Mouse (Mus musculus) midbrain, embryonic 16.5 days (tissue): ENCODE results near the gene Reln. TPM values are rescaled to one million over a fixed set of nuclear protein-coding genes. Genes with fewer than 3 reads are reported as not detected.

Source experiments
- ATAC-seq: fragments of 200-750 bp; cut with Nextera tagmentation; 2 replicates; pipeline ENCODE4 v1.8.0; 2017; ENCODE audit warnings: moderate TSS enrichment
- H3K27ac ChIP-seq: fragments of 300-500 bp; sonication (generic); 2 replicates; pipeline ENCODE4 v1.5.1; 2014; ENCODE audit warnings: mild to moderate bottlenecking, low read length, mixed read lengths
- H3K27me3 ChIP-seq: fragments of 300-500 bp; sonication (generic); 2 replicates; pipeline ENCODE4 v1.6.1; 2014; ENCODE audit warnings: low read depth, low read length, mixed read lengths; ENCODE audit not compliant: control insufficient read depth, insufficient read depth
- H3K36me3 ChIP-seq: fragments of 300-500 bp; sonication (generic); 2 replicates; pipeline ENCODE4 v1.6.1; 2014; ENCODE audit warnings: mild to moderate bottlenecking, low read length, moderate library complexity, mixed read lengths; ENCODE audit not compliant: control insufficient read depth, insufficient read depth
- H3K4me1 ChIP-seq: fragments of 300-500 bp; sonication (generic); 2 replicates; pipeline ENCODE4 v1.6.1; 2014; ENCODE audit warnings: mild to moderate bottlenecking, low read length, mixed read lengths; ENCODE audit not compliant: control insufficient read depth, insufficient read depth
- H3K4me2 ChIP-seq: fragments of 300-500 bp; sonication (generic); 2 replicates; pipeline ENCODE4 v1.6.1; 2014; ENCODE audit warnings: mild to moderate bottlenecking, low read length, mixed read lengths
- H3K4me3 ChIP-seq: fragments of 300-500 bp; sonication (generic); 2 replicates; pipeline ENCODE4 v1.5.1; 2014; ENCODE audit warnings: low read depth, mild to moderate bottlenecking, low read length, moderate library complexity, mixed read lengths
- H3K9ac ChIP-seq: fragments of 300-500 bp; sonication (generic); 2 replicates; pipeline ENCODE4 v1.6.1; 2014; ENCODE audit warnings: low read depth, low read length, mixed read lengths
- H3K9me3 ChIP-seq: fragments of 300-500 bp; sonication (generic); replicated peaks from 2 replicates; pipeline ENCODE4 v1.6.1; 2014; ENCODE audit warnings: mild to moderate bottlenecking, low read length, mixed read lengths; ENCODE audit not compliant: control insufficient read depth, poor library complexity, severe bottlenecking
- WGBS: fragments of 180-500 bp; shearing (Covaris S2); extraction: QIAGEN DNeasy Blood & Tissue Kit; methylation state at CpG from one replicate; pipeline ENCODE4 v1.1.7; 2014; 5-methylcytosine and 5-hydroxymethylcytosine counted together
- polyA plus RNA-seq: library from polyadenylated mRNA; unstranded; fragments of >200 nt; fragmentation: Nextera tagmentation; extraction: Ambion mirVana; gene quantifications from 2 replicates; pipeline ENCODE4 v1.2.1, GENCODE M21; 2015

The Reln gene
- polyA plus RNA-seq, 1 experiment from 2014 or later: 39.5 TPM

GRCm38 (mm10) chr5:22093157-22093865 lies 251.2 kb downstream of the Reln start:
- H3K9ac ChIP-seq: no peak overlapping the region
- H3K27ac ChIP-seq: 0 out of 2 replicates have a peak overlapping the region, but pooled peaks have one; percentile 42
- H3K4me1 ChIP-seq: peaks cover 2% of the 10 kb centered on the region
- 40% methylated on average over 9 of the region's 9 CpGs for WGBS
- H3K4me2 ChIP-seq: no peak overlapping the region
- peak; percentile 58; the same call in 1 of the 2 replicates for ATAC-seq
- H3K9me3 ChIP-seq: no peaks in the 10 kb centered on the region
- H3K36me3 ChIP-seq: no peaks in the 10 kb centered on the region
- H3K27me3 ChIP-seq: no peaks in the 10 kb centered on the region
- H3K4me3 ChIP-seq: no peak overlapping the region

- no peak overlapping the region for H3K4me3 ChIP-seq
- no peak overlapping the region for H3K9ac ChIP-seq
- no peaks in the 10 kb centered on the region for H3K27me3 ChIP-seq
- H3K4me2 ChIP-seq: no peak overlapping the region
- 44% methylated on average over 6 of the region's 6 CpGs for WGBS
- H3K27ac ChIP-seq: no peak overlapping the region
- ATAC-seq: no peak
- H3K36me3 ChIP-seq: no peaks in the 10 kb centered on the region
- H3K4me1 ChIP-seq: no peaks in the 10 kb centered on the region
- H3K9me3 ChIP-seq: no peaks in the 10 kb centered on the region
These were observed 264.0 kb downstream of the Reln start for GRCm38 (mm10) chr5:22080468-22080986.

- 45% methylated on average over 5 of the region's 5 CpGs for WGBS
- no peak for ATAC-seq
- H3K27ac ChIP-seq: no peak overlapping the region
- H3K36me3 ChIP-seq: no peaks in the 10 kb centered on the region
- no peak overlapping the region for H3K4me2 ChIP-seq
- no peaks in the 10 kb centered on the region for H3K9me3 ChIP-seq
- H3K27me3 ChIP-seq: no peaks in the 10 kb centered on the region
- no peak overlapping the region for H3K4me3 ChIP-seq
- no peaks in the 10 kb centered on the region for H3K4me1 ChIP-seq
- H3K9ac ChIP-seq: no peak overlapping the region
These were observed 269.5 kb downstream of the Reln start for GRCm38 (mm10) chr5:22074971-22075370.

- no peak overlapping the region for H3K27ac ChIP-seq
- 78% methylated on average over 6 of the region's 6 CpGs for WGBS
- H3K27me3 ChIP-seq: no peaks in the 10 kb centered on the region
- no peak for ATAC-seq
- H3K4me1 ChIP-seq: no peaks in the 10 kb centered on the region
- no peak overlapping the region for H3K9ac ChIP-seq
- no peak overlapping the region for H3K4me2 ChIP-seq
- H3K36me3 ChIP-seq: no peaks in the 10 kb centered on the region
- no peak overlapping the region for H3K4me3 ChIP-seq
- no peaks in the 10 kb centered on the region for H3K9me3 ChIP-seq
These were observed 271.9 kb downstream of the Reln start for GRCm38 (mm10) chr5:22072591-22072990.

DNA sequence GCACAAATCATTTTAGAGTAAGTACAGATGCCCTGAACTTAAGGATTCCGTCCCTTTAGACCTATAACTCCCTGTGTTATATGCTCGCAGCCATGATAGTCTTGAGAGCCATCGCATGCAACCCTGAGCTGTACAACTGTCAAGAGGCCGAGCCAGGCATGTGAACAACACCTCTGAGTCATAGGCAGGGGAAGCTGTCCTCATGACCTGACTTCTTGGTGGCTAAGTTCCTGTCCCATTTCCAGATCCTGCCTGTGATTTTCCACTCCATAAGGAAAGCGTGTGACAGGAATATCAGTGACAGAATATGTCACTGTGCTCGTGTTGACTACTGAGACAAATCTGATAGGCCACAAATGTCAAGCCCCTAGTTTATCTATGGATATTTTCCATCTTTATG lies 285.3 kb downstream of the Reln start:
- no peaks in the 10 kb centered on the region for H3K9me3 ChIP-seq
- H3K27ac ChIP-seq: no peak overlapping the region
- no peaks in the 10 kb centered on the region for H3K27me3 ChIP-seq
- H3K9ac ChIP-seq: no peak overlapping the region
- ATAC-seq: no peak
- H3K4me3 ChIP-seq: no peak overlapping the region
- H3K4me2 ChIP-seq: no peak overlapping the region
- WGBS: 89% methylated on average over 6 of the region's 6 CpGs
- H3K4me1 ChIP-seq: no peaks in the 10 kb centered on the region
- no peaks in the 10 kb centered on the region for H3K36me3 ChIP-seq

- H3K27ac ChIP-seq: no peak overlapping the region
- ATAC-seq: no peak
- H3K4me2 ChIP-seq: no peak overlapping the region
- WGBS: 87% methylated on average over 6 of the region's 6 CpGs
- no peak overlapping the region for H3K9ac ChIP-seq
- no peaks in the 10 kb centered on the region for H3K27me3 ChIP-seq
- no peaks in the 10 kb centered on the region for H3K9me3 ChIP-seq
- H3K4me3 ChIP-seq: no peak overlapping the region
- no peaks in the 10 kb centered on the region for H3K36me3 ChIP-seq
- no peaks in the 10 kb centered on the region for H3K4me1 ChIP-seq
These were observed 302.7 kb downstream of the Reln start for GRCm38 (mm10) chr5:22041825-22042224.

GRCm38 (mm10) chr5:22039375-22040149 lies 304.9 kb downstream of the Reln start:
- Histone ChIP-seq H3K9me3 (no peaks in the 10 kb centered on the region), H3K9ac (no peak overlapping the region), H3K4me3 (no peak overlapping the region), H3K27ac (no peak overlapping the region), H3K36me3 (no peaks in the 10 kb centered on the region), H3K27me3 (no peaks in the 10 kb centered on the region), H3K4me2 (no peak overlapping the region), H3K4me1 (no peaks in the 10 kb centered on the region)
- WGBS: 71% methylated on average over 12 of the region's 12 CpGs
- peak; percentile 60; the same call in 1 of the 2 replicates for ATAC-seq

DNA sequence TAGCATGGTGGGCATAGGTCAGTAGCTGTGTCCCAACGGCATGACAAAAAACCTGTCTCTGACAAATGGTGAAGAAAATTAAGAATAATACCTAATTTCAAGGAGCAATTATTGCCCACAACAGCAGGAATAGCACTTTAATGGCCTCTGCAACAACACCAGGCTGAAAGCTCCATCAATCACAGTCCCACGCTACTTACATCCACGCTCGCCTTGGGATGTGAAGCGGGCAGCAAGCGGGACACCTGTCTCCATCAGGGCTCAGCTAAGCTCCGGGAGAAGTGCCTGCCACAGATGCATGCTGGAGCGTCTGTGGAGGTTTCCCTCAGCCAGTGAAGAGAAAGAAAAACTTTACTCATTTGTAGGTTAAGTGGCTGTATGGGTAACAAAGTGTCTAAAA lies 309.3 kb downstream of the Reln start:
- Histone ChIP-seq H3K9me3 (no peaks in the 10 kb centered on the region), H3K4me3 (no peak overlapping the region), H3K4me2 (no peak overlapping the region), H3K4me1 (no peaks in the 10 kb centered on the region), H3K27ac (no peak overlapping the region), H3K36me3 (no peaks in the 10 kb centered on the region), H3K9ac (no peak overlapping the region), H3K27me3 (no peaks in the 10 kb centered on the region)
- ATAC-seq: no peak
- 85% methylated on average over 8 of the region's 8 CpGs for WGBS

DNA sequence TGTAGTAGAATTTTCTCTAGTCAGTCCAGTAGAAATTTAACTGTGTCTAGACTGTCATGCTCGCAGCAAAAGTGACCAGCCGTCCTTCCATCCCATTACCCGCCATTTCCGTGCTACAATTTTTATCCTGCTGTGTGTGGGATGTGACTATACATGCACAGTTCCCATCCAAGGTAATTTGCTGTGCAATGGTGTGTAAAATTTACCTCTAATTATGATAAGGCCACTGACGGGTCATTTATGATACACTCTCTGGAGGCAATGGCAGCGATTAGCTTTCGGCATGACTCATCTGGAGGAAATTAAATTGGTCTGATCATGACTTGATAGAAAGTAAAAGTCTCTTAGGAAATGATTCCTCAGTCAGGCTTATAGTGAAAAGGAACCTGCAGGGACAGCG lies 311.5 kb downstream of the Reln start:
- no peaks in the 10 kb centered on the region for H3K4me1 ChIP-seq
- H3K36me3 ChIP-seq: no peaks in the 10 kb centered on the region
- H3K4me2 ChIP-seq: no peak overlapping the region
- no peak overlapping the region for H3K27ac ChIP-seq
- no peak overlapping the region for H3K9ac ChIP-seq
- no peaks in the 10 kb centered on the region for H3K9me3 ChIP-seq
- H3K4me3 ChIP-seq: no peak overlapping the region
- no peak for ATAC-seq
- H3K27me3 ChIP-seq: no peaks in the 10 kb centered on the region
- 58% methylated on average over 8 of the region's 8 CpGs for WGBS
